Mouse (Mus musculus) thymus, adult 18-20 months (tissue): Measurements from ENCODE around the gene Vps4b.

Source experiments
- DNase-seq, 2 experiments: peaks; one replicate each; pipeline ENCODE4 v3.0.0; 2022; ENCODE audit warnings: mixed read lengths in 2 of 2

Gene Vps4b

DNA sequence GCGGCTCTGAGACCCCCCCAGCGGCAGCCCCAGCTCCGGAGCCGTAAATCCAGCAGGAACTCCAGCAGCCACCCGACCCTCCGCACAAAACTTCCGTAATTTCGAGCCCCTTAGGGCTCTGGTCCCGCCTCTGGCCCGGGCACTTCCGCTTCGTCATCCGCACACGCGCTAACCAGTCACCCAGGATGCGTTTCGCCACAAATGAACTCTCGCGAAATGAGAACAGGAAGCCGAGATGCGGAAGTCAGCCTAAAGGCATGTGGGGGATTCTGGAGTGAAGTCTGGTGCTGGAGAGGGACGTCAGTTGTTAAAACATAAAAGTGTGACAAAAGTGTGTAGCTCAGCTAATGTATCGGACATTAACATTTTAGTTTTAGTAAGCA is at the start of gene Vps4b:
TSS of gene Vps4b (minus strand) at position 187 of the 383 bp plus-strand sequence.
- DNase-seq, result peak; percentile 86 to 93

- no peak for DNase-seq
Observed at GRCm38 (mm10) chr1:106828784-106829183, 32.3 kb upstream of the Vps4b start.

DNA sequence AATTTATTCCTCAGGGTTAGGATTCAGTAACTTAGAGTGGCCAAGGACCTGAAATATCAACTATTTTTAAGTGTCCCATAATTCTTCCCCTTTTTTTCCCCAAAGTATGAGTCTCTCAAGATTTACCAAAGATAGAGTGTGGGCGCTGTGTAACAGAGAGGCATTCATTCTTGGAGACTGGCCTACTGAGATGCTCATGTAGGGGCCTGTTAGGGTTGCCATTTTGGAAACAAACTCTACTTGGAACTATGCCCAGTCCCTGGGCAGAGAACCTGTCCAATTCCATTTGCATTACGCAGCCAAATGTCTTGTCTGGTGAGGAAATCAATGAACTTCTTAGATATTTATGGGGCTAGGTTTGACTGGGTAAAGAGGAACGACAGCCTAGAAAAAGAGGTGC is 25.8 kb upstream of the Vps4b start:
- DNase-seq, result no peak

GRCm38 (mm10) chr1:106818323-106818722 is 21.8 kb upstream of the Vps4b start:
- no peak for DNase-seq

- no peak for DNase-seq
Observed at GRCm38 (mm10) chr1:106816766-106817165, 20.2 kb upstream of the Vps4b start.

DNA sequence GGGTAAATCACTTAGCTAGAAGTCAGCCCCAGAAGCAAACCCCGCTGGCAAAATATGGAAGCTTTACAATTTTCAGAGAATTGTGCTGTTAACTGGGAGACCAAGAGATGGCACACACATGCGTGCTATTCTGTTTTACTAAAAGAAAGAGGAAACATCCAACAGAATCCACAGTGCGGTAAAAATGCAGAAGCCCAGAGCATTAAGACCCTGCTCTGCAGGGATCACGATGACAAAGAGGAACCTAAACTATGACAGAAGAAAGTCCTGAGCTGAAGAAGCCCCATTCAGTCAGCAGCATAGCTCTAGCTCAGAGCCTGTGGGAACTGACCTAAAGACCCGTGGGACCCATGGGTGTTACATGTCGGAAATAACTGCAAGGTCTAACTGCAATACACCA is 18.7 kb upstream of the Vps4b start:
- no peak for DNase-seq

GRCm38 (mm10) chr1:106814864-106815263 is 18.3 kb upstream of the Vps4b start:
- no peak for DNase-seq

DNA sequence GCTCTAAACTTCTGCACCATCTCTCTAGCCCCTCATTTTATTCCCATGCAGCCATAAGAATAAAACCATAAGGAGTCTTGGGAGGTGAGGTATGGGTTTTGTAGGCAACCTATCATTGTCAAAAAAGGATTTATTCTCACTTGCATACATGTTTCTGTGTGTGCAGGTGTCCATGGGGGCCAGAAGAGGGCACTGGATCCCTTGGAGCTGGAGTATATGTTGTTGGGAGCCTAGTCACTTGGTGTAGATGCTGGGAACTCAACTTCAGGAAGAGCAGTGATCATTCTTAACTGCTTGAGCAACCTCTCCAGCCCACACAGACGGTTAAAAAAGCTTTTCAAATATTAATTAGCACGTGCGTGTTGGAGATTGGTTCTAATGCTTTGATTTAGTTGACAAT is 3.4 kb upstream of the Vps4b start:
- DNase-seq, result no peak

DNA sequence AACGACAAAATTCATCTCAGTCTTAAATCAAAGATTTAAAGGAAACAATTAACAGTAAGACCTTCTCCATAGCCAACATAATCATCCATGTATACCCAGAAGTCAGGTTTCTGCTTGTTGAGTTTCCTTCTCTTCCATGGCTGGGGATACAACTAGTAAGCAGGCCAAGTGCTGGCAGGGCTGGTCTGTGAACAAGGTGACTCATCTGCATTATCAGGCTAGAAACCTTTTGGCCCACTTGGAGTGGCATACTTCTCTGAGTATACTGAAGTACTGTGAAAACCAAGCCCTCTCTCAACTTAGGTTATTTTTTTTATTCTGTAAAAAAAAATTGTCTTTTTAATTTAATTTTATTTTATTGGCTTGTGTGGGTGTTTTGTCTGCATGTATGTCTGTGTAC is 2.9 kb upstream of the Vps4b start:
- no peak for DNase-seq

DNA sequence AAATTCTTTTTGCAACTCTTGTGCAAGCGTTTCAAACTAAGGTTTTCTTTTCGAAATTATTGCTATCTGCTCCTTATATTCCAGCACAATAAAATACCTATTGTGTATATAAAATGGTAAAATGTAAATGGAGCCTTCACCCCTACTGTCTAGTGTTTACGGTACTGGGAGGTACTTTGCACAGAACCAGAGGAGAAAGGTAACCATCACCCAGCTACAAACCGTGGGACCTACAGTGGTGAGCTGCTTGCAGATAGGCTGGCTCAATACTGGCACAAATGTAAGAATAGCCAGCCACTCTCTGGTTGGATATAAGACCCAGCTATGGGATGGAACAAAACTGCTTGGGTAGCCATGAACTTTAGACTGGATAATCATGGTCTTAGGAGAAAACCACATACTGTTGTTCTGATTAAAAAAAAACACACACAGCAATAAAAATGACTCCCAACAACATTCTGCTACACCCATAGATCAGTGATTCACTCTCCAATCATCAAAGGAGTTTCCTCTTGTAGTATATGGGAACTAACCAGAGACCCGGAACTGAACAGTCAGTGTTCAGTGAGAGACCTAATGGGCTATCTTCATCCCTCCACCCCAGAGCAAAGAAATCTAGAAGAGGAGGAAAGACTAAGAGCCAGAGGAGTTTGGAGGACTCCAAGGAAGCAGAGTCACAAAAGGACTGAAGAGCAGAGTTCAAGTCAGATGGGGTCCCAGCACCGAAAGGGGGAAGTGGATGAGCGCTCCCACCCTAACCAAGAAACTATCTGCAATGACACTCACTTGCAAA is 655 bp upstream of the Vps4b start:
- DNase-seq, result no peak

DNA sequence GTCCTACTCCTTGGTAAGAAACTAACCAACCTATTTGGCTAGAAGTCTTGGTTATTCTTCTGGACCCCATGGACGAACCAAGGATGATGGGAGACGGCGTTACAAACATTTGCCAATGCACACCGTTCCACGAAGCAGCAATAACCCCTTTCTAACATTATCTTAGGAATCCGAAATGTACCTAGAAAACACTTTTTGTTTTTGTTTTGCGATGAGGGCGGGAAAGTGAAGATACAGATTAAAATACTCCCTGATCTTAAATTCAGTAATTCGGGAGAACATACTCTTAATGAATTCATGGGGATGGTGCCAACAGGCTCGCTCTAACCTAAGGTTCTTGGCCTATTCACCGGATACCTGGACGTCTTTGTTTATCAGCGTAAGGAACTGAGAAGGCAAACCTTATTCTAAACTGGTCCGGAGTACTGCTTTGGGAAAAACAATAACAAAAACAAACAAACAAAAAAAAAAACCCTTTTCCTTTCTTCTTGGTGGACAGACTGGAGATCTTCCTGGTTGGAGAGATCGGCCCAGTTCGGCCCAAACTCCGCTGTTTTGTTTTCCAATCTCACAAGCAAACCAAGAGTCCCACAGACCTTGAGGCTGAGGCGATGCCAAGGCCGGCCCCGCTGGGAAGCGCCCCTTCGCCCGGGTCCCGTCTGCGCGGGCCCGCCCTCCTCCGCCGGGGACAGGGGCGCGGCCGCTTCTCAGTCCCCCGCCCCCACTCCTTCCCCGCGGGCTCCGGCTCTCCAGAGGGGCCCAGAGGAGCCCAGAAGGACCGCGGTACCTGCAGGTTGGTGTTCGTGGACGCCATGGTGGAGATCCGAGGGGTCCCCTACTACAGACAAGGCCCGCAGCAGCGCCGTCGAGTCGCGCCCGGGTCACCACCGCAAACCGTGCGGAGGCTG is 640 bp downstream of the Vps4b start:
- no peak for DNase-seq

DNA sequence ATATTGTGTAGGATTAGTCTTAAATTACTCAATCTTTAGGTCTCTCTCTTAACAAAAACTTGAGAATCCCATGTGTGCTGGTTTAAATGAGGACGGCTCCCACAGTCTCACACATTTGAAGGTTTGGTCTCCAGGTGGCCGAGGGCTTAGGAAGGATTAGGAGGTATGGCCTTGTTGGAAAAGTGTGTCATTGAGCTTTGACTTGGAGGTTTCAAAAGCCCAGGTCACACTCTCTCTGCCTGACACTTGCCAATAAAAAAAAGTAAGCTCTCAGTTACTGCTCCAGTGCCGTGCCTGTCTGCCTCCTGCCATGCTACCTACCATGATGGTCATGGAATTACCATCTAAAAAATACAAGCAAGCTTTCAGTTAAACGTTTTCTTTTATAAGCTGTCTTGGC is 21.6 kb downstream of the Vps4b start:
- no peak for DNase-seq

- no peak for DNase-seq
Observed at GRCm38 (mm10) chr1:106774092-106774491, 22.4 kb downstream of the Vps4b start.

DNA sequence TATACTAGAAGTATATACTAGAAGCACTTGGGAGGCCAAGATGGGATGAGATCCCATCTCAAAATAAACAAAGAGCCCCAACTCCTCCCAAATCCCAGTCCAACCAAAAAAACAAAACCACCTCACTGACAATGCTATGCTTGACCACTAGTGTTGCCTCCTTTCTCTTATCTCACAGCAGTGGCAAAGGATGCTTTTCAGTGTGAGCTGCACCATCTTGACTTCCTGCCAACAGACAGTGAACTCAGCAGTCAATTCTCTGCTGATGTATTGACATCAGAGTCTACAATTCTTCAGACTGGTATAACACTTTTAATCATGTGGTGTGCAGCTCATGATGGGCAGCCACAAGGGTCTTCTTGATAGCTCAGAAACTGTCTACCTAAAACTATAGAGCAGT is 27.8 kb downstream of the Vps4b start:
- no peak for DNase-seq

GRCm38 (mm10) chr1:106765771-106766170 is 30.8 kb downstream of the Vps4b start:
- no peak for DNase-seq

DNA sequence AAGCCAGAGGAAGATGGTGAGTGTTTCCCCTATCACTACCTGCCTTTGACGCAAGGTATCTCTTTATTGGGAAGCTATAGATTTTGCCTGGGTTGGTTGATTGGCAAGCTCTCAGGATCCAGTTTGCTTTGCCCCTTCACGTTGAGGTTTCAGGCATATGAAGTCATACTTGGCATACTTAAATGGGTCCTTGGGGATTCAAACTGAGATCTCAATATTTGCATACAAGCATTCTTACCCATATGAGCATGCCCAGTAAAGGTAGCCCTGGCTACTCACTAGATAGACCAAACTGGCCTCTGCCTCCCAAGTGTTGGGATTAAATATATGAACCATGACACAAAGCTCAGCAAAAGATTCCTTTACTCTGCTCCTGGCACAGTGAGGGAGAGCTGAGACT is 31.7 kb downstream of the Vps4b start:
- no peak for DNase-seq

DNA sequence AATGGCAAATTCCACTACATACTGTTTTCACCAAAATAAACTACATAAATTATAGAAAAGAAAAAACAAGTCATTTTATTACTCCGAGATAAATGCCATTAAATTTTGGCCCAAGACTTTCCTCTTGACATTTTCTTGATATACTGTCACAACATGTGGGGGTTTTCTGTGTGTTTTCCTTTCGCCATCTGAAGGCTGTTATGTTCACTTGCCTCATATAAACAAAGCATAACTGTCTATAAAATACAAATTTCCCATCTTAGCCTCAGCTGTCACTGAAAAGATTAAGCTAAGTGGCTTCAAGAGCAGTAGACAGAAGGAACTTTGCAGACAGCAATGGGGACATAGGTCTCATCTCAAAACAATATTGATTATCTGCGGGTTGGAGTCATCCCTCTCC is 32.2 kb downstream of the Vps4b start:
- DNase-seq, result no peak

GRCm38 (mm10) chr1:106760750-106761149 is 35.8 kb downstream of the Vps4b start:
- no peak for DNase-seq

- peak; percentile 93 to 95 for DNase-seq
Observed at GRCm38 (mm10) chr1:106759572-106760435, 36.7 kb downstream of the Vps4b start, which contains the start of gene Kdsr. Gene Kdsr, minus strand, starts transcription at chr1:106759727.

- DNase-seq, result peak; percentile 22 to 30
Observed at GRCm38 (mm10) chr1:106758734-106759571, 37.6 kb downstream of the Vps4b start.

DNA sequence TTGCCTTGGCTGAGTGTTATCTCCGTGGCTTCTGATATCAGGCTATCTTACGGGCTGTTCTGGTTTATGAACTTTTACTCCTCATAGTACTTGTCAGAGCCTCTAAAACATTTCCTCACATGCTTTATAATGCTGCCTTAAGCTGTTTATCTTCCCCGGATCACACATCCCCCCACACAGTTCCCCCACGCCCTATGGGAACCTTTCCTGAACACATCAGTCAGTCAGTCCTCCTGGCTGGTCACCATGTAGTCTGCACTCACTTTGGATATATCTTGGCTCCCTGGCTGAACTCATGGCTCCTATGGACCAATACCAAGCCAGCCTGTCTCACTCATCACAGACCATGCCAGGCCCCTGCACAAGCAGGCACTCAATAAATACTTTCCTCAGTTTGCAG is 39.9 kb downstream of the Vps4b start:
- no peak for DNase-seq

GRCm38 (mm10) chr1:106752013-106752412 is 44.5 kb downstream of the Vps4b start:
- no peak for DNase-seq
